Mouse (Mus musculus): ENCODE results near the gene Pou3f1.

Gene Pou3f1

GRCm38 (mm10) chr4:124656518-124656853 lies at the start of gene Pou3f1:
Gene Pou3f1 (plus strand): TSS chr4:124656807.
- no peak for DNase-seq (ENCODE audit: low spot score in 2 of 2)

GRCm38 (mm10) chr4:124607166-124607565 lies 49.4 kb upstream of the Pou3f1 start:
- no peak for DNase-seq (ENCODE audit: low spot score in 2 of 2)

GRCm38 (mm10) chr4:124610066-124610465 lies 46.5 kb upstream of the Pou3f1 start:
- DNase-seq (ENCODE audit: low spot score in 2 of 2): no peak

- no peak for DNase-seq (ENCODE audit: low spot score in 2 of 2)
Observed at GRCm38 (mm10) chr4:124610703-124611102, 45.9 kb upstream of the Pou3f1 start, which contains the start of gene 3100002H09Rik. Gene 3100002H09Rik (minus strand): TSS chr4:124610803.

GRCm38 (mm10) chr4:124611768-124612167 lies 44.8 kb upstream of the Pou3f1 start:
- DNase-seq (ENCODE audit: low spot score in 2 of 2): no peak

GRCm38 (mm10) chr4:124614189-124614588 lies 42.4 kb upstream of the Pou3f1 start:
- no peak for DNase-seq (ENCODE audit: low spot score in 2 of 2)

GRCm38 (mm10) chr4:124615406-124615960 lies 41.1 kb upstream of the Pou3f1 start:
- DNase-seq (ENCODE audit: low spot score in 2 of 2): no peak

GRCm38 (mm10) chr4:124615986-124616385 lies 40.6 kb upstream of the Pou3f1 start:
- no peak for DNase-seq (ENCODE audit: low spot score in 2 of 2)

- DNase-seq (ENCODE audit: low spot score in 2 of 2): no peak
Observed at GRCm38 (mm10) chr4:124616636-124617035, 40.0 kb upstream of the Pou3f1 start.

- no peak for DNase-seq (ENCODE audit: low spot score in 2 of 2)
Observed at GRCm38 (mm10) chr4:124618599-124618998, 38.0 kb upstream of the Pou3f1 start.

- no peak for DNase-seq (ENCODE audit: low spot score in 2 of 2)
Observed at GRCm38 (mm10) chr4:124621406-124621805, 35.2 kb upstream of the Pou3f1 start.

GRCm38 (mm10) chr4:124622566-124622965 lies 34.0 kb upstream of the Pou3f1 start:
- no peak for DNase-seq (ENCODE audit: low spot score in 2 of 2)

- DNase-seq (ENCODE audit: low spot score in 2 of 2): peak in 1 of 2 experiments; percentile 24
Observed at GRCm38 (mm10) chr4:124624111-124624581, 32.5 kb upstream of the Pou3f1 start.

- DNase-seq (ENCODE audit: low spot score in 2 of 2): no peak
Observed at GRCm38 (mm10) chr4:124626836-124627235, 29.8 kb upstream of the Pou3f1 start.

- no peak for DNase-seq (ENCODE audit: low spot score in 2 of 2)
Observed at GRCm38 (mm10) chr4:124631456-124631855, 25.2 kb upstream of the Pou3f1 start.

- DNase-seq (ENCODE audit: low spot score in 2 of 2): no peak
Observed at GRCm38 (mm10) chr4:124632856-124633255, 23.8 kb upstream of the Pou3f1 start.

- no peak for DNase-seq (ENCODE audit: low spot score in 2 of 2)
Observed at GRCm38 (mm10) chr4:124633281-124633680, 23.3 kb upstream of the Pou3f1 start.

- DNase-seq (ENCODE audit: low spot score in 2 of 2): no peak
Observed at GRCm38 (mm10) chr4:124639715-124640114, 16.9 kb upstream of the Pou3f1 start.

- no peak for DNase-seq (ENCODE audit: low spot score in 2 of 2)
Observed at GRCm38 (mm10) chr4:124643859-124644258, 12.7 kb upstream of the Pou3f1 start.

- no peak for DNase-seq (ENCODE audit: low spot score in 2 of 2)
Observed at GRCm38 (mm10) chr4:124644974-124645433, 11.6 kb upstream of the Pou3f1 start.

- DNase-seq (ENCODE audit: low spot score in 2 of 2): no peak
Observed at GRCm38 (mm10) chr4:124646591-124646990, 10.0 kb upstream of the Pou3f1 start.

GRCm38 (mm10) chr4:124647909-124648308 lies 8.7 kb upstream of the Pou3f1 start:
- no peak for DNase-seq (ENCODE audit: low spot score in 2 of 2)

GRCm38 (mm10) chr4:124652886-124653285 lies 3.7 kb upstream of the Pou3f1 start:
- DNase-seq (ENCODE audit: low spot score in 2 of 2): no peak
